Mouse (Mus musculus) bone marrow, adult 2 months (tissue): Measurements from ENCODE around the gene Thap11.

Experiments
- CTCF ChIP-seq: fragments of 200-500 bp; IDR thresholded peaks from 2 replicates; pipeline ENCODE4 v1.5.1; 2011; ENCODE audit warnings: low read length, control low read depth; ENCODE audit not compliant: control insufficient read depth, insufficient read depth
- POLR2A ChIP-seq: fragments of 200-500 bp; IDR thresholded peaks from 2 replicates; pipeline ENCODE4 v1.6.1; 2011; ENCODE audit warnings: low read depth, mild to moderate bottlenecking, control low read depth, low read length, borderline replicate concordance; ENCODE audit not compliant: control insufficient read depth

DNA sequence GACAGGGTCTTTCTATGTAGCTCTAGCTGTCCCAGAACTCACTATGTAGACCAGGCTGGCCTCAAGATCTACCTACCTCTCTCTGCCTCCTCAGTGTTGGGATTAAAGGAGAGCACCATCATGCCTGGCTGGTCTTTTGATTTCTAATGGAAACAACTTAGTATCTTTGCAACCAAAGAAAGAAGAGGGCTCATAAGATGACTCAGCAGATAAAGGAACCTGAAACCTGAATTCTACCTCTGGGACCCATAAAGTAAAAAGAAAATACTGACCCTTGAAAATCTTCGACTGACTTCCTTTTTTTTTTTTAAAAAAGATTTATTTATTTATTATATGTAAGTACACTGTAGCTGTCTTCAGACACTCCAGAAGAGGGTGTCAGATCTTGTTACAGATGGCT, 49.0 kb upstream of the Thap11 start:
- TF ChIP-seq CTCF, result no peak
- no peak for TF ChIP-seq POLR2A
